Mouse (Mus musculus) right cerebral cortex, adult 18-20 months (tissue): ENCODE results near the gene Sort1.
A peak's percentile ranks its signal among the peaks of the same experiment; 100 is the strongest.

Experiments
- DNase-seq: peaks from one replicate; pipeline ENCODE4 v3.0.0; 2022; ENCODE audit warnings: mixed read lengths

Sort1 gene

GRCm38 (mm10) chr3:108328441-108328841, 44.6 kb downstream of the Sort1 start:
- peak; percentile 67 for DNase-seq

GRCm38 (mm10) chr3:108330812-108331211, 46.9 kb downstream of the Sort1 start:
- DNase-seq = peak; percentile 67

GRCm38 (mm10) chr3:108336878-108337277, 53.0 kb downstream of the Sort1 start:
- no peak for DNase-seq

- peak; percentile 50 for DNase-seq
Measured at GRCm38 (mm10) chr3:108341040-108341439, 57.2 kb downstream of the Sort1 start.

GRCm38 (mm10) chr3:108342185-108342584, 58.3 kb downstream of the Sort1 start:
- no peak for DNase-seq

- DNase-seq = no peak
Measured at GRCm38 (mm10) chr3:108345855-108346254, 62.0 kb downstream of the Sort1 start.

- no peak for DNase-seq
Measured at GRCm38 (mm10) chr3:108348376-108348775, 64.5 kb downstream of the Sort1 start.

GRCm38 (mm10) chr3:108355245-108355644, 71.4 kb downstream of the Sort1 start:
- no peak for DNase-seq

- peak; percentile 57 for DNase-seq
Measured at GRCm38 (mm10) chr3:108357051-108357450, 73.2 kb downstream of the Sort1 start.

- DNase-seq = peak; percentile 81
Measured at GRCm38 (mm10) chr3:108358445-108358844, 74.6 kb downstream of the Sort1 start.

- DNase-seq = no peak
Measured at GRCm38 (mm10) chr3:108360894-108361293, 77.0 kb downstream of the Sort1 start.

- no peak for DNase-seq
Measured at GRCm38 (mm10) chr3:108363626-108364025, 79.7 kb downstream of the Sort1 start.

GRCm38 (mm10) chr3:108364270-108364995, 80.6 kb downstream of the Sort1 start, which contains the start of gene Mybphl:
Gene Mybphl (plus strand): TSS chr3:108364911.
- no peak for DNase-seq

- DNase-seq = no peak
Measured at GRCm38 (mm10) chr3:108367173-108367572, 83.3 kb downstream of the Sort1 start.

GRCm38 (mm10) chr3:108367828-108368227, 83.9 kb downstream of the Sort1 start:
- no peak for DNase-seq

GRCm38 (mm10) chr3:108368721-108369120, 84.8 kb downstream of the Sort1 start:
- no peak for DNase-seq

GRCm38 (mm10) chr3:108372274-108372673, 88.4 kb downstream of the Sort1 start:
- no peak for DNase-seq

- DNase-seq = no peak
Measured at GRCm38 (mm10) chr3:108372691-108373090, 88.8 kb downstream of the Sort1 start.

GRCm38 (mm10) chr3:108378875-108379663, 95.2 kb downstream of the Sort1 start:
- DNase-seq = no peak

GRCm38 (mm10) chr3:108380695-108381094, 96.8 kb downstream of the Sort1 start:
- DNase-seq = no peak

- no peak for DNase-seq
Measured at GRCm38 (mm10) chr3:108381945-108382875, 98.3 kb downstream of the Sort1 start.

GRCm38 (mm10) chr3:108383485-108384354, 99.8 kb downstream of the Sort1 start, which contains the start of gene Psrc1:
Gene Psrc1 (plus strand): TSS chr3:108383839.
- peak; percentile 91 for DNase-seq
